Mouse (Mus musculus) stomach, embryonic 14.5 days (tissue): ENCODE measurements at regions not wholly inside any gene's neighbourhood (a gene's known extent, or its start where the extent isn't known, plus 50 kb on each side); places are given as distances from the start of the nearest gene placed in this dataset.

Experiments
- ATAC-seq: fragments of 200-750 bp; cut with Nextera tagmentation; 2 replicates; pipeline ENCODE4 v1.8.0; 2017; ENCODE audit warnings: low read depth, moderate TSS enrichment; ENCODE audit not compliant: insufficient number of reproducible peaks, insufficient read depth, low FRiP score
- H3K27ac ChIP-seq: fragments of 300-500 bp; sonication (generic); 2 replicates; pipeline ENCODE4 v1.5.1; 2014; ENCODE audit warnings: mild to moderate bottlenecking, low read length, moderate library complexity, mixed read lengths
- H3K27me3 ChIP-seq: fragments of 300-500 bp; sonication (generic); 2 replicates; pipeline ENCODE4 v1.6.1; 2014; ENCODE audit warnings: low read length, control low read depth, mixed read lengths; ENCODE audit not compliant: control insufficient read depth, insufficient read depth
- H3K36me3 ChIP-seq: fragments of 300-500 bp; sonication (generic); 2 replicates; pipeline ENCODE4 v1.6.1; 2014; ENCODE audit warnings: mild to moderate bottlenecking, control low read depth, low read length, moderate library complexity, mixed read lengths; ENCODE audit not compliant: control insufficient read depth, insufficient read depth
- H3K4me1 ChIP-seq: fragments of 300-500 bp; sonication (generic); 2 replicates; pipeline ENCODE4 v1.6.1; 2014; ENCODE audit warnings: low read length, control low read depth, mixed read lengths; ENCODE audit not compliant: control insufficient read depth, insufficient read depth
- H3K4me2 ChIP-seq: fragments of 300-500 bp; sonication (generic); replicated peaks from 2 replicates; pipeline ENCODE4 v1.6.1; 2014; ENCODE audit warnings: low read depth, low read length, control low read depth
- H3K4me3 ChIP-seq: fragments of 300-500 bp; sonication (generic); 2 replicates; pipeline ENCODE4 v1.5.1; 2014; ENCODE audit warnings: low read depth, low read length, control low read depth
- H3K9ac ChIP-seq: fragments of 300-500 bp; sonication (generic); replicated peaks from 2 replicates; pipeline ENCODE4 v1.6.1; 2014; ENCODE audit warnings: low read depth, mild to moderate bottlenecking, control low read depth, low read length, moderate library complexity, mixed read lengths
- H3K9me3 ChIP-seq: fragments of 300-500 bp; sonication (generic); 2 replicates; pipeline ENCODE4 v1.6.1; 2016; ENCODE audit warnings: low read depth, low read length, control low read depth; ENCODE audit not compliant: control insufficient read depth
- WGBS: fragments of 180-500 bp; shearing (Covaris S2); extraction: QIAGEN DNeasy Blood & Tissue Kit; methylation state at CpG from one replicate; pipeline ENCODE4 v1.1.7; 2014; 5-methylcytosine and 5-hydroxymethylcytosine counted together

DNA sequence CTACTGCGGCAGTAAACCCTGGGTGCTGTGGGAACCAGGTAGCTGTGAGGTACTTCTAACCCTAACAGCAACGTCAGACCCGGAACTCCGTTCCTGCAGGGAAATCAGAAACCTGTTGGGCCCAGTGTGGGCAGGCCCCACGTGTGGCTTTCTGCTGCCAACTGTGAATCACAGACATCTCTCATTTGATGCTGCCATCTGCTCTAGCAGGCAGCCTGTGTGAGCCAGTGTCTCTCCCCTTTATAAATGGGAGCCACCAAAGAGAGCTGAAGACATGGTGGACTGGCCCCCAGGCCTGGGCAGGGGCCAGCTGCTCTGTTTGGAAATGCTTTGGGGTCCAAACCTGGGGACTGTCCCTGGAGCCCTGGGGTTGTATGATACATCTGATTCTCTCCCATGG lies 71.1 kb upstream of the Kcng1 start:
- H3K4me2 ChIP-seq, result no peak overlapping the region
- no peaks in the 10 kb centered on the region; the same call in 1 of the 2 replicates for H3K4me1 ChIP-seq
- no peaks in the 10 kb centered on the region for H3K9me3 ChIP-seq
- H3K27ac ChIP-seq, result no peak overlapping the region
- no peaks in the 10 kb centered on the region for H3K27me3 ChIP-seq
- no peak overlapping the region for H3K4me3 ChIP-seq
- 68% methylated on average over 5 of the region's 5 CpGs for WGBS
- H3K36me3 ChIP-seq, result no peaks in the 10 kb centered on the region
- no peak overlapping the region for H3K9ac ChIP-seq
- ATAC-seq, result no peak

DNA sequence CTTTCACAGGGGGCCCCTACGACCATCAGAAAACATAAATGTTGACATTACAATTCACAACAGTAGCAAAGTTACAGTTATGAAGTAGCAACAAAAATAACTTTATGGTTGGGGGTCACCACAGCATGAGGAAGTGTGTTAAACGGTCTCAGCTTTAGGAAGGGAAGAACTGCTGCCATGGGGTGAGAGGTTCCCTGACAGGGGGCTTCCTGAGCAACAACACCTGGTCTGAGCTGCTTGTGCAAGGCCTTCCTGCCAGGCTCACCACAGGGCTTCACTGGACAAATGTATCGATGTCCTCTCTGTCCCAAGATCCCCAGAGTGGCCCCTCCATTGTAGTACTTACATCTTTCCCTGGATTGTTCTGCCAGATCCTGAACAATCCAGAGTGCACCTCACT lies 70.7 kb upstream of the Kcng1 start:
- no peak overlapping the region for H3K27ac ChIP-seq
- no peaks in the 10 kb centered on the region for H3K36me3 ChIP-seq
- H3K27me3 ChIP-seq, result no peaks in the 10 kb centered on the region
- no peak overlapping the region for H3K9ac ChIP-seq
- ATAC-seq, result no peak
- no peaks in the 10 kb centered on the region; the same call in 1 of the 2 replicates for H3K4me1 ChIP-seq
- no peaks in the 10 kb centered on the region for H3K9me3 ChIP-seq
- no peak overlapping the region for H3K4me2 ChIP-seq
- WGBS, result 25% methylated on average over 3 of the region's 3 CpGs
- H3K4me3 ChIP-seq, result no peak overlapping the region

DNA sequence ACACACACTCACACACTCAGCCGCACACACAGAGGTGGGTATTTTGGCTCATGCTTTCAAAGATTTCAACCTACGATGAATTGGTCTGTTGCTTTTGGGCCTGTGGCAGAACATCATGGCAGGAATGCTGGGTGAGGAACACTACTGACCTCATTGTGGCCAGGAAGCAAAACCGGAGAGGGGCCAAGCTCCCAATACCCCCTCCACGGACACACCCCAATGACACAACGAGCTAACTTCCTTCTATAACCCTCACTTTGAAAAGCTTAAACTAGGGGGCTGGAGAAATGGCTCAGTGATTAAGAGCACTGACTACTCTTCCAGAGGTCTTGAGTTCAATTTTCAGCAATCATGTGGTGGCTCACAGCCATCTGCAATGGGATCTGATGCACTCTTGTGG lies 63.8 kb upstream of the Kcng1 start:
- Histone ChIP-seq H3K9me3 (no peaks in the 10 kb centered on the region), H3K4me1 (no peaks in the 10 kb centered on the region), H3K36me3 (no peaks in the 10 kb centered on the region), H3K27me3 (no peaks in the 10 kb centered on the region), H3K27ac (no peak overlapping the region), H3K9ac (no peak overlapping the region), H3K4me3 (no peak overlapping the region), H3K4me2 (no peak overlapping the region)
- WGBS, result 87% methylated on average over 5 of the region's 5 CpGs
- no peak for ATAC-seq

DNA sequence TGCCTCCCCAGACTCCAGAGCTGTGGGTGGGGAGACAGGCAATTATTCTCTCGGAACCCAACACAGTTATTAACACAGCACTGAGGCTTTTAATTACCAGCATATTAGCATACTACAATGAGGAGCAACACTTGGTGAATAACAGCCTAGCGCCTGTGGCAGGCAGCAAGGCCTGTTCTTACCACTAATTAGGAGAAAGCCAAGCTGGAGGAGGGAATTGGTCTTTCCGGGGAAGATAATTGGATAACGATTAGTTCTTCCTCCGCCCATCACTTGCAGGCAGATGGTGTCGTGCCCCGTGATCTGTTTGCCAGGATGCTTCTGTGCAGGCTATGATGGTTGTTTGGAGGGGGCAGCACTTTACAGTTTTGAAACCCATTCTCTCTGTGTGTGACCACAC lies 62.2 kb upstream of the Kcng1 start:
- no peak overlapping the region for H3K4me2 ChIP-seq
- no peaks in the 10 kb centered on the region for H3K4me1 ChIP-seq
- no peaks in the 10 kb centered on the region for H3K36me3 ChIP-seq
- no peaks in the 10 kb centered on the region for H3K9me3 ChIP-seq
- no peak overlapping the region for H3K4me3 ChIP-seq
- no peak overlapping the region for H3K27ac ChIP-seq
- no peak for ATAC-seq
- no peaks in the 10 kb centered on the region for H3K27me3 ChIP-seq
- no peak overlapping the region for H3K9ac ChIP-seq
- WGBS, result 59% methylated on average over 7 of the region's 7 CpGs

DNA sequence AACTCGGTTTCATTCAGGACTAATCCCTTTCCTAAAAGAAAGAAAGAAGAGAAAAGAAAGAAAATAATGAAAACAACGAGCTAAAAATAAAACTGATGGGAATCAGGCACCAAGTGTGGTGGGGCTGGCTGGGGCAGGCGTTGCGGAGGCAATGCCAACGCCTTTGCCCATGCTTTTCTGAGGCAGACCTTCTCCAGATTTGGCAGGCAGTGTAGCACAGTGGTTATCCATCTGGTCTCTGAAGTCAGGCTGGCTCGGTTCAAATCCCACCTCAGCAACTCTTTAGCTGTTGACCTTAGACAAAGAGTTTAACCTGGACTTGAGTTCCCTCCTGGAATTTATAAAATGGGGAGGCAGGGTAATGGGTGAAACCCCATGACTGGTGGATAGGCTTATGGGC lies 57.3 kb upstream of the Kcng1 start:
- Histone ChIP-seq H3K9me3 (no peaks in the 10 kb centered on the region), H3K27ac (no peak overlapping the region), H3K4me3 (no peak overlapping the region), H3K36me3 (no peaks in the 10 kb centered on the region), H3K27me3 (no peaks in the 10 kb centered on the region), H3K4me2 (no peak overlapping the region), H3K9ac (no peak overlapping the region), H3K4me1 (peaks cover 7% of the 10 kb centered on the region; the same call in 1 of the 2 replicates)
- 89% methylated on average over 6 of the region's 6 CpGs for WGBS
- ATAC-seq, result no peak

DNA sequence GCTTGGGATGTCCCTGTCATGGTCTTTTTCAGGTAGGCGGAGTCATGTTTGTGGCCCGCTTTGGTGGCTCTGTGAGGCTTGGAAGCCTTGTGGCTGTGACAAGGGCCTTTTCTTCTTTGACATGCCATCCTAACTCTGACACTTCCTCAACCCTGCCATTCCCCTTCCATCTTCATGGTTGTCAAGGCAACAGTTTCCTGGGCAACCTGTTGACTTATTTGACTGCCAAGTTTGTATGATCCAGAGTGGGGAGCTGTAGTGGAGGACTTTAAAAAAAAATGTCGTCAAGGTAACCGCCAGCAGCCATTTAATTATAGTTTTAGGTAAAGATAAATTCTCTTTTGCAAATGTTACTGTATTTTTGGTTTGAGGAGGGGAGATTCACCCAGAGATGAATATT lies 56.8 kb upstream of the Kcng1 start:
- Histone ChIP-seq H3K36me3 (no peaks in the 10 kb centered on the region), H3K4me1 (peaks cover 11% of the 10 kb centered on the region; the same call in 1 of the 2 replicates), H3K27ac (no peak overlapping the region), H3K4me3 (no peak overlapping the region), H3K9me3 (no peaks in the 10 kb centered on the region), H3K4me2 (no peak overlapping the region), H3K27me3 (no peaks in the 10 kb centered on the region), H3K9ac (no peak overlapping the region)
- no peak for ATAC-seq
- WGBS, result 70% methylated on average over 4 of the region's 4 CpGs

DNA sequence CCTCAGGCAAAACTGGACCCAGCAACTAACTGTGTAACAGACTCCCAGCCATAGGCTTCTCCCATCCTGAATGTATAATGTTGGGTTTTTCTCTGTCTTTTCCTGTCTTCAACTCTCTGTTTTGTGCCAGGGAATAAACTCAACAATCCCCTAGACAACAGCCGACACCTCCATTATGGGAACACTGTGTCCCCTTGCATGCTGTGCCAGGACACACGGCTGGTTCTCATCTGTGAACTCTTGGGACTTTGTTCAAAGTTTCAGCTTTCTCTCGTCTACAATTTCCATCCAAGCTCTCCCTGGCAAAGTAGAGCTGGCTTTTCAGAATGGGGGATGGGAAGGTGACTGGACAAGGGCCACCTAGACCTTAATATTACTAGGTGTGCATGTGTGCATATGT lies 56.1 kb upstream of the Kcng1 start:
- ATAC-seq, result no peak
- Histone ChIP-seq H3K27me3 (no peaks in the 10 kb centered on the region), H3K9ac (no peak overlapping the region), H3K4me2 (no peak overlapping the region), H3K27ac (no peak overlapping the region), H3K4me3 (no peak overlapping the region), H3K36me3 (no peaks in the 10 kb centered on the region), H3K4me1 (peaks cover 16% of the 10 kb centered on the region), H3K9me3 (no peaks in the 10 kb centered on the region)
- 63% methylated on average over 3 of the region's 3 CpGs for WGBS

DNA sequence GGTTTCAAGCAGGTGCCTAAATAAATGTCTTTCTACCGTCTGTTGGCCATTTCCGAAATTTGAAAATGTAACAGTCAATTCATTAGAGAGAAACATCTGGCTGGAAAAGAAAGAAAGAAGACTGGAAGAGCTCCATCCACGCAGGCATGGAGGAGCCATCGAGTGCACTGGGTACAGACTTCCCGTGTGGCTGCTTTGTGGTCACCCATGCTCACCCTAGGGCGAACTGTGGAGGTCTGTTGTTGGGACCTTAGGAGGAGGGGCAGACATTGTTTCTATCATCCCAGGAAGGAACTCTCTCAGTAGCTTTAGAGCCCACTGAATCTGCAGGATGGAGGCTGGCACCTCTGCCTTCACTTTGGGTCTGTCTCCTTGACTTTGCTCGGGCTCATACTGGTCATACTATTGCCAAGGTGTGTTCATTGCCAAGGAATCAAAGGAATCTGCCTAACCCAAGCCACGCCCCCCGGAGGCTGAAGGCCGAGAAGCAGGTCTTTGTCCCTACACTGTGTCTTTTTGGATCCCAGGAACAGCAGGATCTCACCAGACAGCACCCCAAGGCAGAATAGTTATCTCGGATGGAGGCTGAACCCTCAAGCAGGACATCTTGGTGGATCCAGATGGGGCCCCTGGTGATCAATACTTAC lies 54.3 kb upstream of the Kcng1 start:
- Histone ChIP-seq H3K9ac (no peak overlapping the region), H3K4me3 (no peak overlapping the region), H3K4me2 (no peak overlapping the region), H3K27me3 (no peaks in the 10 kb centered on the region), H3K9me3 (no peaks in the 10 kb centered on the region), H3K27ac (no peak overlapping the region), H3K36me3 (no peaks in the 10 kb centered on the region), H3K4me1 (peaks cover 16% of the 10 kb centered on the region)
- no peak for ATAC-seq
- 88% methylated on average over 11 of the region's 11 CpGs for WGBS

DNA sequence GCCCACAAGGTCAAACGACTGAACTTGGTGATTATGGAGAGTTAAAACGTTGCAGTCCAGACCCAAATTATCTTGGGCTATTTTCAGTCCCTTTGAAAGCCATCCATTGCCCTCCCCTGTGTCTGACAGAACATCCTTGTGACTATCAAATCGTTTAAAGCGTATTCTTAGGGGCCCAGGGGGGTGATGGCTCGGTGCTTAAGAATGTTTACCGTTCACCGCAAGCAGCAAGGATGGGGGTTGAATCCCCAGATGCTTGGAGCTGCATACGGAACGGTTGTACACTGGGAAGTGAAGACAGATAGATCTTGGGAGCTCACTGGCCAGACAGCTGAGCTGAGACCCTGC lies 52.7 kb upstream of the Kcng1 start:
- H3K27me3 ChIP-seq, result no peaks in the 10 kb centered on the region
- H3K4me3 ChIP-seq, result no peak overlapping the region
- no peaks in the 10 kb centered on the region for H3K36me3 ChIP-seq
- WGBS, result 19% methylated on average over 9 of the region's 9 CpGs
- H3K9ac ChIP-seq, result no peak overlapping the region
- peaks cover 16% of the 10 kb centered on the region for H3K4me1 ChIP-seq
- ATAC-seq, result no peak
- no peaks in the 10 kb centered on the region for H3K9me3 ChIP-seq
- no peak overlapping the region for H3K27ac ChIP-seq
- no peak overlapping the region for H3K4me2 ChIP-seq
